Mouse (Mus musculus): ENCODE results near the gene Ubqln4. TPM values are rescaled to one million over a fixed set of nuclear protein-coding genes. Genes with fewer than 3 reads are reported as not detected.
"Not testable (repeated sequence)": the region's sequence is repeated elsewhere in the genome, so short reads cannot be mapped to it uniquely, and the experiment has no call there.

Ubqln4 gene
- polyA plus RNA-seq, 1 experiment from 2014 or later, result 18.4 TPM

GRCm38 (mm10) chr3:88586640-88587039, 33.1 kb downstream of the Ubqln4 start:
- no peaks in the 10 kb centered on the region for H3K9me3 ChIP-seq (ENCODE audit: low read length)
- no peak overlapping the region for H3K4me3 ChIP-seq (ENCODE audit: low read depth, low read length)
- peak overlapping the region; percentile 71 for H3K27ac ChIP-seq (ENCODE audit: low read length)
- no peak overlapping the region for H3K4me2 ChIP-seq (replicated peaks; ENCODE audit: low read depth, low read length)
- H3K27me3 ChIP-seq (replicated peaks; ENCODE audit: insufficient read depth, low read length), result no peaks in the 10 kb centered on the region
- H3K4me1 ChIP-seq (ENCODE audit: insufficient read depth, low read depth, low read length), result no peaks in the 10 kb centered on the region
- DNase-seq (ENCODE audit: low spot score) (no peak), ATAC-seq (no peak)
- TF ChIP-seq EP300 (IDR thresholded peaks at IDR 0.05) (no peak), CTCF (IDR thresholded peaks at IDR 0.05) (no peak)
- peaks cover 8% of the 10 kb centered on the region; the same call in 1 of the 2 replicates for H3K36me3 ChIP-seq (ENCODE audit: insufficient read depth, low read length)
- no peak overlapping the region for H3K9ac ChIP-seq (replicated peaks; ENCODE audit: low read depth)
- 89% methylated on average over 5 of the region's 5 CpGs for WGBS

GRCm38 (mm10) chr3:88590246-88590645, 36.7 kb downstream of the Ubqln4 start:
- DNase-seq (ENCODE audit: low spot score) (peak; percentile 47), ATAC-seq (no peak)
- no peak for TF ChIP-seq CTCF (IDR thresholded peaks at IDR 0.05)
- no peaks in the 10 kb centered on the region for H3K4me1 ChIP-seq (ENCODE audit: insufficient read depth, low read depth, low read length)
- peaks cover 8% of the 10 kb centered on the region; the same call in 1 of the 2 replicates for H3K36me3 ChIP-seq (ENCODE audit: insufficient read depth, low read length)
- H3K9ac ChIP-seq (replicated peaks; ENCODE audit: low read depth), result no peak overlapping the region
- no peak overlapping the region for H3K4me3 ChIP-seq (ENCODE audit: low read depth, low read length)
- WGBS, result 15% methylated on average over 5 of the region's 5 CpGs
- peak overlapping the region; percentile 95 for H3K27ac ChIP-seq (ENCODE audit: low read length)
- no peaks in the 10 kb centered on the region for H3K9me3 ChIP-seq (ENCODE audit: low read length)
- no peak overlapping the region for H3K4me2 ChIP-seq (replicated peaks; ENCODE audit: low read depth, low read length)
- no peaks in the 10 kb centered on the region for H3K27me3 ChIP-seq (replicated peaks; ENCODE audit: insufficient read depth, low read length)

- H3K27me3 ChIP-seq (replicated peaks; ENCODE audit: insufficient read depth, low read length), result no peaks in the 10 kb centered on the region
- H3K9ac ChIP-seq (replicated peaks; ENCODE audit: low read depth), result no peak overlapping the region
- DNase-seq (ENCODE audit: low spot score), result peak; percentile 69
- H3K9me3 ChIP-seq (ENCODE audit: low read length), result no peaks in the 10 kb centered on the region
- 37% methylated on average over 3 of the region's 3 CpGs for WGBS
- peaks cover 8% of the 10 kb centered on the region; the same call in 1 of the 2 replicates for H3K36me3 ChIP-seq (ENCODE audit: insufficient read depth, low read length)
- peak; percentile 52 for ATAC-seq
- H3K4me3 ChIP-seq (ENCODE audit: low read depth, low read length), result no peak overlapping the region
- H3K4me2 ChIP-seq (replicated peaks; ENCODE audit: low read depth, low read length), result peak overlapping the region; percentile 55; the same call in 1 of the 2 replicates
- H3K4me1 ChIP-seq (ENCODE audit: insufficient read depth, low read depth, low read length), result no peaks in the 10 kb centered on the region
- TF ChIP-seq CTCF (IDR thresholded peaks at IDR 0.05) (no peak), EP300 (IDR thresholded peaks at IDR 0.05) (peak; percentile 64)
- H3K27ac ChIP-seq (ENCODE audit: low read length), result peak overlapping the region; percentile 95
These were observed 37.5 kb downstream of the Ubqln4 start for GRCm38 (mm10) chr3:88591044-88591443.

GRCm38 (mm10) chr3:88591950-88592731, 38.6 kb downstream of the Ubqln4 start:
- Histone ChIP-seq H3K9ac (replicated peaks; ENCODE audit: low read depth) (peak overlapping the region; percentile 20; the same call in 1 of the 2 replicates), H3K4me3 (ENCODE audit: low read depth, low read length) (peak overlapping the region; percentile 34), H3K27ac (ENCODE audit: low read length) (peak overlapping the region; percentile 95), H3K4me1 (ENCODE audit: insufficient read depth, low read depth, low read length) (no peaks in the 10 kb centered on the region), H3K9me3 (ENCODE audit: low read length) (no peaks in the 10 kb centered on the region), H3K27me3 (replicated peaks; ENCODE audit: insufficient read depth, low read length) (no peaks in the 10 kb centered on the region), H3K36me3 (ENCODE audit: insufficient read depth, low read length) (peaks cover 8% of the 10 kb centered on the region; the same call in 1 of the 2 replicates), H3K4me2 (replicated peaks; ENCODE audit: low read depth, low read length) (peak overlapping the region; percentile 55)
- WGBS, result 9% methylated on average over 9 of the region's 9 CpGs
- DNase-seq (ENCODE audit: low spot score) (peak; percentile 89), ATAC-seq (peak; percentile 77)
- peak; percentile 38; the same call in 1 of the 2 replicates for TF ChIP-seq EP300 (IDR thresholded peaks at IDR 0.05)
- TF ChIP-seq CTCF (IDR thresholded peaks at IDR 0.05), result peak; percentile 70

- Histone ChIP-seq H3K27ac (ENCODE audit: low read length) (peak overlapping the region; percentile 95), H3K4me2 (replicated peaks; ENCODE audit: low read depth, low read length) (peak overlapping the region; percentile 55), H3K4me3 (ENCODE audit: low read depth, low read length) (peak overlapping the region; percentile 34), H3K9ac (replicated peaks; ENCODE audit: low read depth) (0 out of 2 replicates have a peak overlapping the region, but pooled peaks have one; percentile 20), H3K36me3 (ENCODE audit: insufficient read depth, low read length) (peaks cover under 1% of the 10 kb centered on the region; the same call in 1 of the 2 replicates), H3K9me3 (ENCODE audit: low read length) (no peaks in the 10 kb centered on the region), H3K4me1 (ENCODE audit: insufficient read depth, low read depth, low read length) (no peaks in the 10 kb centered on the region), H3K27me3 (replicated peaks; ENCODE audit: insufficient read depth, low read length) (no peaks in the 10 kb centered on the region)
- peak; percentile 79 for ATAC-seq
- TF ChIP-seq CTCF (IDR thresholded peaks at IDR 0.05), result no peak
- no peak; the same call in 1 of the 2 replicates for TF ChIP-seq EP300 (IDR thresholded peaks at IDR 0.05)
- DNase-seq (ENCODE audit: low spot score), result peak; percentile 79
- 38% methylated on average over 10 of the region's 10 CpGs for WGBS
These were observed 39.5 kb downstream of the Ubqln4 start for GRCm38 (mm10) chr3:88592942-88593576.

GRCm38 (mm10) chr3:88593893-88594580, 40.5 kb downstream of the Ubqln4 start:
- H3K4me2 ChIP-seq (replicated peaks; ENCODE audit: low read depth, low read length), result peak overlapping the region; percentile 55
- H3K4me1 ChIP-seq (ENCODE audit: insufficient read depth, low read depth, low read length), result no peaks in the 10 kb centered on the region
- TF ChIP-seq EP300 (IDR thresholded peaks at IDR 0.05) (peak; percentile 91), CTCF (IDR thresholded peaks at IDR 0.05) (no peak)
- WGBS, result 19% methylated on average over 10 of the region's 10 CpGs
- no peak overlapping the region for H3K9ac ChIP-seq (replicated peaks; ENCODE audit: low read depth)
- peak; percentile 87 for DNase-seq (ENCODE audit: low spot score)
- H3K27me3 ChIP-seq (replicated peaks; ENCODE audit: insufficient read depth, low read length), result no peaks in the 10 kb centered on the region
- no peaks in the 10 kb centered on the region for H3K9me3 ChIP-seq (ENCODE audit: low read length)
- peak overlapping the region; percentile 95 for H3K27ac ChIP-seq (ENCODE audit: low read length)
- H3K36me3 ChIP-seq (ENCODE audit: insufficient read depth, low read length), result no peaks in the 10 kb centered on the region
- ATAC-seq, result peak; percentile 59
- H3K4me3 ChIP-seq (ENCODE audit: low read depth, low read length), result peak overlapping the region; percentile 34

- not testable (repeated sequence) for H3K27ac ChIP-seq (ENCODE audit: low read length); DNase-seq (ENCODE audit: low spot score); H3K4me3 ChIP-seq (ENCODE audit: low read depth, low read length); H3K36me3 ChIP-seq (ENCODE audit: insufficient read depth, low read length); H3K27me3 ChIP-seq (replicated peaks; ENCODE audit: insufficient read depth, low read length); H3K9ac ChIP-seq (replicated peaks; ENCODE audit: low read depth); ATAC-seq; H3K4me1 ChIP-seq (ENCODE audit: insufficient read depth, low read depth, low read length); H3K4me2 ChIP-seq (replicated peaks; ENCODE audit: low read depth, low read length); H3K9me3 ChIP-seq (ENCODE audit: low read length)
- WGBS, result 79% methylated on average over 4 of the region's 4 CpGs
These were observed 43.0 kb downstream of the Ubqln4 start for GRCm38 (mm10) chr3:88596547-88596946.

Measured in lung, postnatal 0 days (tissue).